Mouse (Mus musculus): ENCODE data around the gene Iltifb. TPM values are rescaled to one million over a fixed set of nuclear protein-coding genes. Genes with fewer than 3 reads are reported as not detected.
"Not testable (repeated sequence)": the region's sequence is repeated elsewhere in the genome, so short reads cannot be mapped to it uniquely, and the experiment has no call there.

Gene Iltifb
- polyA plus RNA-seq, 1 experiment: not detected

- Histone ChIP-seq H3K27me3 (replicated peaks) (peaks cover 2% of the 10 kb centered on the region), H3K9me3 (no peaks in the 10 kb centered on the region), H3K4me1 (peaks cover 4% of the 10 kb centered on the region; the same call in 1 of the 2 replicates), H3K36me3 (replicated peaks; ENCODE audit: low read length) (no peaks in the 10 kb centered on the region), H3K4me3 (replicated peaks) (peak overlapping the region; percentile 75)
- no peak for TF ChIP-seq GATA1 (IDR thresholded peaks at IDR 0.05; ENCODE audit: borderline replicate concordance, low read length)
- TF ChIP-seq FLI1 (IDR thresholded peaks at IDR 0.05; ENCODE audit: low read length): no peak
Observed at GRCm38 (mm10) chr10:118250852-118251295, 44.0 kb downstream of the Iltifb start.

GRCm38 (mm10) chr10:118249006-118249595 is 45.7 kb downstream of the Iltifb start:
- not testable (repeated sequence) for H3K4me3 ChIP-seq (replicated peaks); H3K36me3 ChIP-seq (replicated peaks; ENCODE audit: low read length); H3K27me3 ChIP-seq (replicated peaks); H3K4me1 ChIP-seq; H3K9me3 ChIP-seq

DNA sequence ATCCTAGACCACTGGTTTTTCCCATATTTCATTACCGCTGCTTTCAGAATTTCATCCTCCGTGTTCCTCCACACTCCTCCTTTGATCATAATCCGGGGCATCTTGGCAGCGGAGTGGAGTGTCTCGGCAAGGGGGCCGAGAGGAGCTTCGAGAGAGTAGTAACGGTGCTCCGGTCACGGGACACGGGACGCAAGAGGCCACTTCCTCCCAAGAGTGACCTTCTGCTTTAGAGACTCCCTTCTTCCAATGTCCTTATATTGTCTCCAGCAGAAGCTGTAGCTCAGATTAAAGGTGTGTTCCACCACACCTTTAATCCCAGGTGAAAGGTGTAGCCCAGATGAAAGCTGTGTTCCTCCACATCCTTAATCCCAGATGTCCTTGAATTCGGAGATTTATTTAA is 54.2 kb downstream of the Iltifb start, which contains the start of gene Gm32717:
Gene Gm32717 (minus strand): TSS at position 101 of the 400 bp plus-strand sequence.
- H3K4me1 ChIP-seq; H3K36me3 ChIP-seq (replicated peaks; ENCODE audit: low read length); H3K4me3 ChIP-seq (replicated peaks); H3K9me3 ChIP-seq; H3K27me3 ChIP-seq (replicated peaks): not testable (repeated sequence)

Other genes with a start within 250 kb of the Iltifb start
- gene Mdm1, start 153.2 kb downstream of the Iltifb start, polyA plus RNA-seq (2012; ENCODE audit: insufficient read depth, low replicate concordance): 11.5 and 54.4 TPM in 2 replicates
- not detected in 2 replicates for gene Il22, start 90.1 kb downstream of the Iltifb start, polyA plus RNA-seq (2012; ENCODE audit: insufficient read depth, low replicate concordance)
- gene Gm32717, start 54.3 kb downstream of the Iltifb start, polyA plus RNA-seq (2012; ENCODE audit: insufficient read depth, low replicate concordance): 0.16 TPM in 1 of 2 replicates, not detected in the other
- 0.16 TPM in 1 of 2 replicates, not detected in the other for gene Gm32802, start 36.4 kb downstream of the Iltifb start, polyA plus RNA-seq (2012; ENCODE audit: insufficient read depth, low replicate concordance)
- gene Gm9040, start 31.9 kb upstream of the Iltifb start, polyA plus RNA-seq (2012; ENCODE audit: insufficient read depth, low replicate concordance): not detected in 2 replicates
- not detected in 2 replicates for gene Gm9044, start 37.4 kb upstream of the Iltifb start, polyA plus RNA-seq (2012; ENCODE audit: insufficient read depth, low replicate concordance)
- not detected in 2 replicates for gene Gm9045, start 42.8 kb upstream of the Iltifb start, polyA plus RNA-seq (2012; ENCODE audit: insufficient read depth, low replicate concordance)
- gene Gm9046, start 48.2 kb upstream of the Iltifb start, polyA plus RNA-seq (2012; ENCODE audit: insufficient read depth, low replicate concordance): not detected in 2 replicates
- gene Gm9048, start 53.6 kb upstream of the Iltifb start, polyA plus RNA-seq (2012; ENCODE audit: insufficient read depth, low replicate concordance): not detected in 2 replicates
- gene Gm9049, start 59.1 kb upstream of the Iltifb start, polyA plus RNA-seq (2012; ENCODE audit: insufficient read depth, low replicate concordance): not detected in 2 replicates
- gene Ifng, start 146.0 kb upstream of the Iltifb start, polyA plus RNA-seq (2012; ENCODE audit: insufficient read depth, low replicate concordance): not detected in 2 replicates

Data from megakaryocyte, embryonic 14.5 days (primary cell).